Mouse (Mus musculus): ENCODE measurements around the gene Siah2. TPM values are rescaled to one million over a fixed set of nuclear protein-coding genes. Genes with fewer than 3 reads are reported as not detected.

Gene Siah2
- polyA plus RNA-seq, 1 experiment = 19.9 TPM

GRCm38 (mm10) chr3:58704547-58704946 lies 12.3 kb upstream of the Siah2 start:
- TF ChIP-seq GATA1 (IDR thresholded peaks at IDR 0.05; ENCODE audit: low read length) = no peak

DNA sequence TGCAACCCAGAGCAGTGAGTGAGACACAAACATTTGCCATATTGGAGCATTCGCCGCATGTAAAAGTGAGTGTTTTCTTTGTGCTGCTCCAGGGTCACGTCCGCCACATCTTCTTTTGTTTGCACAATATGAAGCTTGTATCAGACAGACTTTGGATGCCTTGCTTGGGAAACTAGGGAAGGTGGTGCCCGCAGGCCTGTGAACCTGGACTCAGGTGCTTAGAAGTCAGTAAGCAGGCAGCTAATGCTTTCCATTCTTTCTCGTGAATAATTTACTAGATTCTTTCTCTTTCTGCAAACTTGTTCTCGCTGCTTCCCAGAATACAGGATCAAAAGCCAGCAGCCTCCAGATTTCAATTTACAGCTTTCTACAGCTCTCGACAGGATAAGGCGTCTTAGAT lies 11.5 kb upstream of the Siah2 start:
- no peak for TF ChIP-seq GATA1 (IDR thresholded peaks at IDR 0.05; ENCODE audit: low read length)

DNA sequence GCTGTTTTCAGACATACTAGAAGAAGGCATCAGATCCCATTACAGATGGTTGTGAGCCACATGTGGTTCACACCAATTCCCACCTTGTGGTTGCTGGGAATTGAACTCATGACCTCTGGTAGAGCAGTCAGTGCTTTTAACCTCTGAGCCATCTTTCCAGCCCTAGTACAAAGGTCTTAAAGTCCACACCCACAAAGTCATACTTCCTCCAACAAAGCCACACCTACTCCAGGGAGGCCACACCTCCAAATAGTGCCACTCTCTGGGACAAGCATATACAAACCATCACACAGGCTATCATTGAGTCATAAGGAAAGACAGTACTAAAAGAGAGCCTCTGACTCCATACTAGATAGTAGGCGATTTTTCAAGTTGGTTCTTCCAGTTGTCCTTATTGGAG lies 10.1 kb upstream of the Siah2 start:
- TF ChIP-seq GATA1 (IDR thresholded peaks at IDR 0.05; ENCODE audit: low read length) = no peak

- TF ChIP-seq GATA1 (IDR thresholded peaks at IDR 0.05; ENCODE audit: low read length) = no peak
Observed at GRCm38 (mm10) chr3:58701441-58701840, 9.2 kb upstream of the Siah2 start.

- TF ChIP-seq GATA1 (IDR thresholded peaks at IDR 0.05; ENCODE audit: low read length) = no peak
Observed at GRCm38 (mm10) chr3:58697926-58698325, 5.7 kb upstream of the Siah2 start.

DNA sequence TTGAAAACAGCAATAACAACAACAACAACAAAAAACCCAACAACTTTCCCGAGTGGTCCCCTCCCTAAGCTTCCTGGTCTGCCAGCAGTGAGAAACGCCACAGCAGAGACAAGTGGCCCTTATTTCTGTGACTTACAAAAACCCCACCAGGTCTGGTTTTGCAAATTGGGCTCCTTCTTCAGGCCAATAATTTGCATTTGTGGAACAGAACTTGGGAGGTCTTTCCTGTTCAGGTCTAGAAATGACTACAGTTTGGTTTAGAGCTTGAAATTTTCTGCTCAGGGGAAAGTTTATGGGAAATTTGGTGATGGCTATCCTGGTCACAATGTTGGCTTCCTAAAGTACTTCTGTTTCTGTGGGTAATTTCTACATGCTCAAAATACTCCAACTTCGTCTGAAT lies 4.6 kb upstream of the Siah2 start:
- TF ChIP-seq GATA1 (IDR thresholded peaks at IDR 0.05; ENCODE audit: low read length) = no peak

GRCm38 (mm10) chr3:58695507-58695906 lies 3.3 kb upstream of the Siah2 start:
- no peak for TF ChIP-seq GATA1 (IDR thresholded peaks at IDR 0.05; ENCODE audit: low read length)

DNA sequence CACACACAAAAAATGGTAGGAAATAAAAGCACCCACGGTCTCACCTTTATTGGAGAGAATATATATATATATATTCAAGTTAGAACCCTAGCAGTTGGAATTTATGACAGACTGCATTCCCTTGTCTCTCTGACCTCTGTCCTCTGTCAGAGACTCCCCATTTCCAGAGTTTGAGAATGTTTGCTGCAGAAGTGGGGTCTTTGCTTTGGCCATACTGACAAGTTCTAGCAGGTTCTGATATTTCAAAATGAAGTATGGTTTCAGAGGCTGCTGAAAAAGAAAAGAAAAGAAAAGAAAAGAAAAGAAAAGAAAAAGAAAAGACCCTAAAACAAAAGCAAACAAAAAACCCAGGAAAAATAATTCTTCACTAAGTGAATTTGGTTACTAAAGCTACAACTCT lies 2.8 kb upstream of the Siah2 start:
- TF ChIP-seq GATA1 (IDR thresholded peaks at IDR 0.05; ENCODE audit: low read length) = no peak

GRCm38 (mm10) chr3:58693331-58693730 lies 1.1 kb upstream of the Siah2 start:
- no peak for TF ChIP-seq GATA1 (IDR thresholded peaks at IDR 0.05; ENCODE audit: low read length)

- TF ChIP-seq GATA1 (IDR thresholded peaks at IDR 0.05; ENCODE audit: low read length) = no peak
Observed at GRCm38 (mm10) chr3:58691374-58691939, 743 bp downstream of the Siah2 start.

DNA sequence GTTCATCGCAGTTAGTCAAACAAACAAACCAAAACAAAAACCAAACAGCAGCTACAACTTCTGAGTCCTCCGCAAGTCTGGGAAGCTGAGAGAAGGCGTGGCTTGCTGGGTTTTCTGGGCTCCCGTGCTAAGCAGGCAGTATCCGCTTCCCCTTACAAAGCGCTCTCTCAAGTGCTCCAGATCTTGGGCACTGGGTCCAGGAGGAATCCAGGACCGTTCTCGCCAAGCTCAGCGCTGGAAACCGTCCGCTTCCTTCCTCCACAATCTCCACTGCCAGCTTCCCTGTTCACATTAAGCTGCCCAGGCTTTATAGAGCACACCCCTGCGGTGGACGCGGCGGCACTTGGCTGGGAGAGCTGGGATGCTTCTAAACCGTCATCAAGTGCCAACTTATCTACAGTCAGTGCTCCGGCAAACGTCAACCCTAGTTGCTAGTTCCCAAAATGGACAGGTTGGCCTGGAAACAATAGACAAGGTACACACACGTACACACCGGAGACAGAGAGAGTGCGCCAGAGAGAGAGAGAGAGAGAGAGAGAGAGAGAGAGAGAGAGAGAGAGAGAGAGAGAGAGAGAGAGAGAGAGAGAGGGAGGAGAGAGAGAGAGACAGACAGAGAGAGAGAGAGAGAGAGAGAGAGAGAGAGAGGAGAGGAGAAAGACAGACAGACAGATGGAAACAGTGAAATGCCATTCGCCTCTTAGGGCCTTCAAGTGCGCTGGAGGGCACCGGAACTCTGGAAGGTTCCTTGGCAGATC lies 1.4 kb downstream of the Siah2 start:
- TF ChIP-seq GATA1 (IDR thresholded peaks at IDR 0.05; ENCODE audit: low read length) = no peak

GRCm38 (mm10) chr3:58689721-58690120 lies 2.5 kb downstream of the Siah2 start:
- no peak for TF ChIP-seq GATA1 (IDR thresholded peaks at IDR 0.05; ENCODE audit: low read length)

- no peak for TF ChIP-seq GATA1 (IDR thresholded peaks at IDR 0.05; ENCODE audit: low read length)
Observed at GRCm38 (mm10) chr3:58689105-58689504, 3.1 kb downstream of the Siah2 start.

DNA sequence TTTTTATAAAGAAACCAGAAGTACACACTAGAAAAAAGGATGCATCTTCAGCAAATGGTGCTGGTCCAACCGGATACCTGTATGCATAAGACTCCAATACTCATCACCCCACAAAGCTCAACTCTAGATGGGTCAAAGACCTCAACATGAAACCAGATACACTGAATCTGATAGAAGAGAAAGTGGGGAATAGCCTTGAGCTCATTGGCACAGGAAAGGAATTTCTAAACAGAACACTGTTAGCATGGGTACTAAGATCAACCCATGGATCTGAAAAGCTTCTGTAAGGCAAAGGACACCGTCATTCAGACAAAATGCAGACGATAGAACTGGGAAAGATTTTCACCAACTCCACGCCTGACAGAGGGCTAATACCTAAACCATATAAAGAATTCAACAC lies 3.6 kb downstream of the Siah2 start:
- no peak for TF ChIP-seq GATA1 (IDR thresholded peaks at IDR 0.05; ENCODE audit: low read length)

DNA sequence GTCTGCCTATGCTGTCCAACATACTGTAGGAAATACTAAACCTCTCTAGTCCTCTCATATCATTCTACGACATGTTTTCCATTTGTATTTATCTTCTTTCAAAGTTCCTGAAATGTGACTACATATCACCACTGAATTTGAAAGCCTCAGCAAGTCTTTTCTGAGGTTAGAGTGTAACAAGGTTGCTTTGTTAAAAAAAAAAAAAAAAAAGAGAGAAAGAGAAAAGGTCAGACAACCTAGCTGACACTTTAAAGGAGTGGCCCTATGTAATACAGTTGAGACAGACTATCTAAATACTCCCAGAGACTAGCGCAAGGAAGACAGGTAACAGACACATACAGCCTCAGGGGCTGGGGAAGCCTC lies 5.3 kb downstream of the Siah2 start:
- no peak for TF ChIP-seq GATA1 (IDR thresholded peaks at IDR 0.05; ENCODE audit: low read length)

GRCm38 (mm10) chr3:58686206-58686921 lies 5.8 kb downstream of the Siah2 start:
- TF ChIP-seq GATA1 (IDR thresholded peaks at IDR 0.05; ENCODE audit: low read length) = no peak

DNA sequence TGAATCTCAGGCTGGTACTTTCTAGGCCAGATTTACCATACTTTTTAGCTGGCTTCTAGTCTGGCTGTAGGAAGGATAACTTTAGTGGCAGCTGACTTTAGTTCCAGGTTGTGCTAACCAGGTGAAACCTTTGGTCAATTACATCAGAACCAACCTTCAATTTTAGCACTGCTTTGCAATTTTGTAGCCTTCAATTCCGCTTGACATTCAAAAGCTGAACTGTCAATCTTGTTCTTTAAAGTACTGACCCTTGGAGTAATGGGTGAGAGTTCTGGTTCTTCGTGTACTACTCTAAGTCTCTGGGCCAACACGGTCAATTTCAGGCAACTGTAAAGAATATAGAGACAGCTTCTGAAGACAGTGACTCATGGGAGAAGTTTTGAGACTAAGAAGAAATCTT lies 6.8 kb downstream of the Siah2 start:
- no peak for TF ChIP-seq GATA1 (IDR thresholded peaks at IDR 0.05; ENCODE audit: low read length)

Measured in G1E-ER4 (cell line).